Mouse (Mus musculus) limb, embryonic 11.5 days (tissue): ENCODE data around the gene Nnat. TPM values are rescaled to one million over a fixed set of nuclear protein-coding genes. Genes with fewer than 3 reads are reported as not detected.
A peak's percentile ranks its signal among the peaks of the same experiment; 100 is the strongest.

Experiments
- ATAC-seq: fragments of 200-750 bp; cut with Nextera tagmentation; 2 replicates; pipeline ENCODE4 v1.8.0; 2017; ENCODE audit warnings: low read depth; ENCODE audit not compliant: insufficient number of reproducible peaks, low FRiP score, low TSS enrichment
- DNase-seq: peaks from one replicate; pipeline ENCODE4 v3.0.0-alpha.2; 2015; ENCODE audit warnings: low spot score
- H3K27ac ChIP-seq: fragments of 300-500 bp; sonication (generic); replicated peaks from 2 replicates; pipeline ENCODE4 v1.5.1; 2014; ENCODE audit warnings: low read depth, mild to moderate bottlenecking, low read length
- H3K27me3 ChIP-seq: fragments of 300-500 bp; sonication (generic); 2 replicates; pipeline ENCODE4 v1.6.1; 2014; ENCODE audit warnings: mild to moderate bottlenecking, low read length, mixed read lengths; ENCODE audit not compliant: control insufficient read depth, insufficient read depth
- H3K36me3 ChIP-seq: fragments of 300-500 bp; sonication (generic); 2 replicates; pipeline ENCODE4 v1.6.1; 2014; ENCODE audit warnings: mild to moderate bottlenecking, low read length, moderate library complexity, mixed read lengths; ENCODE audit not compliant: control insufficient read depth, insufficient read depth
- H3K4me1 ChIP-seq: fragments of 300-500 bp; sonication (generic); 2 replicates; pipeline ENCODE4 v1.6.1; 2014; ENCODE audit warnings: low read length, mixed read lengths; ENCODE audit not compliant: control insufficient read depth, insufficient read depth
- H3K4me2 ChIP-seq: fragments of 300-500 bp; sonication (generic); 2 replicates; pipeline ENCODE4 v1.6.1; 2014; ENCODE audit warnings: low read depth, mild to moderate bottlenecking, moderate library complexity; ENCODE audit not compliant: severe bottlenecking
- H3K4me3 ChIP-seq: fragments of 300-500 bp; sonication (generic); 2 replicates; pipeline ENCODE4 v1.5.1; 2014; ENCODE audit warnings: low read depth, low read length
- H3K9ac ChIP-seq: fragments of 300-500 bp; sonication (generic); 2 replicates; pipeline ENCODE4 v1.6.1; 2014; ENCODE audit warnings: mild to moderate bottlenecking, low read length
- H3K9me3 ChIP-seq: fragments of 300-500 bp; sonication (generic); 2 replicates; pipeline ENCODE4 v1.6.1; 2016; ENCODE audit warnings: low read length; ENCODE audit not compliant: control insufficient read depth
- WGBS: fragments of 180-500 bp; shearing (Covaris S2); extraction: QIAGEN DNeasy Blood & Tissue Kit; methylation state at CpG from one replicate; pipeline ENCODE4 v1.1.7; 2014; 5-methylcytosine and 5-hydroxymethylcytosine counted together
- polyA plus RNA-seq: library from polyadenylated mRNA; unstranded; fragments of >200 nt; fragmentation: Nextera tagmentation; extraction: Ambion mirVana; gene quantifications from 2 replicates; pipeline ENCODE4 v1.2.1, GENCODE M21; 2014

Gene Nnat
- polyA plus RNA-seq = 1,283 and 1,480 TPM in 2 replicates

DNA sequence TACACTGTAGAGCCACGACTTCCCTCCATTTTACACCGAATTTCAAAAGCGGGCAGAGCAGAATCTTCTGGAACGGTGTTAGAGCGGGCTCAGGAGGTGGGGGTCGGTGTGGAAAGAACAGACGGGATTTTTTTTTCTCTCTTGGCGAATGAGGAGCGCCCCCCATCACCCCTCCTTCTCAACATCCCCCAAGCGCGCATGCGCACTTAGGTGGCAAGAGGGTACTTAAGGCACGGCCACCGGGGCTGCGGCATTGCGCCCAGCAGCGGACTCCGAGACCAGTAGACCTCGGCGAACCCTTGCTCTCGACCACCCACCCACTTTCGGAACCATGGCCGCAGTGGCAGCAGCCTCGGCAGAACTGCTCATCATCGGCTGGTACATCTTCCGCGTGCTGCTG is at the start of gene Nnat:
Gene Nnat (plus strand): TSS at position 221 of the 400 bp plus-strand sequence.
- Histone ChIP-seq H3K4me2 (peak within 1 kb of the TSS; percentile 69), H3K9me3 (peaks cover 14% of the 10 kb centered on the region; the same call in 1 of the 2 replicates), H3K9ac (peak within 1 kb of the TSS; percentile 82), H3K4me3 (peak within 1 kb of the TSS; percentile 58), H3K27ac (peak within 1 kb of the TSS; percentile 80), H3K27me3 (no peaks in the 10 kb centered on the region), H3K4me1 (peaks cover 32% of the 10 kb centered on the region), H3K36me3 (peaks cover 21% of the 10 kb centered on the region)
- 53% methylated on average over 27 of the region's 27 CpGs for WGBS
- ATAC-seq = peak; percentile 10; the same call in 1 of the 2 replicates
- DNase-seq = peak; percentile 91

DNA sequence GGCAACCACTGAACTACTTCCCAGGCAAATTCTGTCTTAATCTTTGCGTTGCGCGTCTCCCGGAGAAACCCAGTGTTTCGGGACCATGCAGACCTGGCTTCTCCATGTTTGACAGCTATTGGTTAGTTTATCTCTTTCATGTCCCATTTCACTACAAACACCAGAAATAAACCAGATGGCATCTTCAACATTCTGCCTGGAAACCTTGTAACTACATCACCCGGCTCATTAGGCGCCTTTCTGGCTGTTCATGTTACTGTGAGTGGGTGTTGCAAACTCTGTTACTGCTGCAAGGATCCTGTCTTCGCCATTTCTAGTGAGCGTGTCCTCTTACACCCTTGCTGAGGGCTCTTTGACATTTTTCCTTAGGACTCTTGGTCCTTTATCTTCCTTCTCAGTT is 47.0 kb upstream of the Nnat start:
- DNase-seq = peak; percentile 27

DNA sequence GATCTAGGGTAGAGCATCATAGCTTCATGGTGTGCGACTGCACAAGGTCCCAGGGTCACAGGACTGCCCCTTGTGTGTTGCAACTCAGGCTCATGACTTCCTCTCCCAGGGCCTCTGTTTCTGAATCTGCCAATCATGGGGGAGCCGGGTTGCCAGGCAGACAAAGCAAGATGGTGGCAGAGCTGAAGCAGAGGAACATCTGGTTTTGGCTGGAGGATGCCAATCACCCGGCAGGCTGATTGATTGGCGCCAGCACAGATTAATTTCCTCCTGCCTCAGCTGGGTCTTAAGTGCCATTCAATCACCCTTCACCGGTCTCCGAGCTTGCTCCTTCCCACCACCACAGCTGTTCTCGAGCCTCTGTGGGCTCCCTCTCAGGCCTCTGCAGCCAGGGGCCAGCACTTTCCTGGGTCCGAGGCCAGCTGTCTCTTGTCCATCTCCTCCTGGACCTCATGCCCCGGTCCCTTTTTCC is 46.1 kb upstream of the Nnat start:
- H3K27ac ChIP-seq = peak overlapping the region; percentile 74
- 16% methylated on average over 9 of the region's 9 CpGs for WGBS
- H3K4me1 ChIP-seq = peaks cover 26% of the 10 kb centered on the region
- no peaks in the 10 kb centered on the region for H3K36me3 ChIP-seq
- ATAC-seq (peak; percentile 67), DNase-seq (peak; percentile 71)
- H3K4me2 ChIP-seq = no peak overlapping the region
- peak overlapping the region; percentile 18 for H3K9ac ChIP-seq
- H3K9me3 ChIP-seq = no peaks in the 10 kb centered on the region
- no peaks in the 10 kb centered on the region for H3K27me3 ChIP-seq
- no peak overlapping the region for H3K4me3 ChIP-seq

More for the DNA sequence above, 47.0 kb upstream of the Nnat start:
- no peak overlapping the region for H3K9ac ChIP-seq
- H3K27me3 ChIP-seq = no peaks in the 10 kb centered on the region
- H3K9me3 ChIP-seq = no peaks in the 10 kb centered on the region
- H3K27ac ChIP-seq = peak overlapping the region; percentile 74; the same call in 1 of the 2 replicates
- 86% methylated on average over 9 of the region's 9 CpGs for WGBS
- H3K4me1 ChIP-seq = peaks cover 23% of the 10 kb centered on the region
- no peaks in the 10 kb centered on the region for H3K36me3 ChIP-seq
- ATAC-seq = no peak
- no peak overlapping the region for H3K4me3 ChIP-seq
- H3K4me2 ChIP-seq = no peak overlapping the region

DNA sequence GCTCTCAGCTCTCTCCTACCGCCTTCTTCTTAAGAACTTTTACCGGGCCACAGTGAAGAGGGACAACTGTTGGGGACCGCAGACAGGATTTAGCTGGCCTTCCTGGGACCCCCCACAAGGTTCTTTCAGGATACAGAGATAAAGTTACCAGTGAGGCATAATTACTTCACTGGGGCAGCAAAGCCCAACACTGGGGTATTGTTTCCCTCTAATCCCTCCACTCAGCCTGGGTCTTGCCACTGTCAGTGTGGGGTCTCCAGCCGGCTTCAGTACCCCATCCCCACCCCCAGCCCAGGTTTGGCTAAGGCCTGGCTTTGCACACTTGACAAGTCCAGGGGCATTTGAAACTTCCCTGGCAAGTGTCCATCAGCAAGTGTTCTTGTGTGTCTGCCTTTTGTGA is 45.5 kb upstream of the Nnat start:
- peak; percentile 36 for DNase-seq
- no peaks in the 10 kb centered on the region for H3K27me3 ChIP-seq
- H3K4me2 ChIP-seq = no peak overlapping the region
- peak overlapping the region; percentile 74 for H3K27ac ChIP-seq
- no peaks in the 10 kb centered on the region for H3K36me3 ChIP-seq
- peak; percentile 67; the same call in 1 of the 2 replicates for ATAC-seq
- no peak overlapping the region; the same call in 1 of the 2 replicates for H3K9ac ChIP-seq
- no peak overlapping the region for H3K4me3 ChIP-seq
- H3K9me3 ChIP-seq = no peaks in the 10 kb centered on the region
- peaks cover 27% of the 10 kb centered on the region for H3K4me1 ChIP-seq
- WGBS = 13% methylated on average over 4 of the region's 4 CpGs

- Histone ChIP-seq H3K27ac (no peak overlapping the region), H3K4me2 (no peak overlapping the region), H3K36me3 (no peaks in the 10 kb centered on the region), H3K9ac (no peak overlapping the region), H3K4me1 (peaks cover 36% of the 10 kb centered on the region), H3K27me3 (no peaks in the 10 kb centered on the region), H3K9me3 (no peaks in the 10 kb centered on the region), H3K4me3 (no peak overlapping the region)
- 77% methylated on average over 6 of the region's 6 CpGs for WGBS
- DNase-seq (no peak), ATAC-seq (no peak)
These were observed 42.4 kb upstream of the Nnat start for GRCm38 (mm10) chr2:157517526-157517925.

DNA sequence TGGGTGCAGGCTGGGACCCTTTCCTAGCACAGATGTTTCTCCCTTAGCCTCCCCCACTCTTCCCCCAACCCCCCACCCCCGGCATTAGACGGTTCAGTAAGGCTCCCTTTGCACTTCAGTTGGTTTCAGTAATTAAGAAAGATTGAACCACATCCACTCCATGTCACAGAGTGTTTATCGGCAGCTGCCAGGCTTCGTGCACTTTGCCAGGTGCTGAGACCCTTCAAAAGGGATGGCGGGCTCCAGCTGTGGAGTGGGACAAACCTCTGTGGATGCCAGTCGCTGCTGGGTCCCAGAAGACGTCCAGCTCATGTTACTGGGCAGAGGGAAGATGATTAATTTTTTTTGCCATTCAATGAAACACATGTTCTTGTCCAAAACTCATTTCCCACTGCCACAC is 41.4 kb upstream of the Nnat start:
- Histone ChIP-seq H3K36me3 (no peaks in the 10 kb centered on the region), H3K9me3 (no peaks in the 10 kb centered on the region), H3K9ac (no peak overlapping the region), H3K4me1 (peaks cover 31% of the 10 kb centered on the region), H3K4me3 (no peak overlapping the region), H3K27me3 (no peaks in the 10 kb centered on the region), H3K27ac (no peak overlapping the region), H3K4me2 (no peak overlapping the region)
- no peak for DNase-seq
- no peak for ATAC-seq
- WGBS = 38% methylated on average over 7 of the region's 7 CpGs

GRCm38 (mm10) chr2:157519452-157519851 is 40.4 kb upstream of the Nnat start:
- DNase-seq = no peak
- no peak overlapping the region for H3K4me3 ChIP-seq
- no peak for ATAC-seq
- H3K9ac ChIP-seq = no peak overlapping the region
- no peak overlapping the region for H3K27ac ChIP-seq
- H3K27me3 ChIP-seq = no peaks in the 10 kb centered on the region
- no peak overlapping the region for H3K4me2 ChIP-seq
- H3K9me3 ChIP-seq = no peaks in the 10 kb centered on the region
- peaks cover 21% of the 10 kb centered on the region for H3K4me1 ChIP-seq
- WGBS = 67% methylated on average over 6 of the region's 6 CpGs
- H3K36me3 ChIP-seq = no peaks in the 10 kb centered on the region

GRCm38 (mm10) chr2:157520496-157520895 is 39.4 kb upstream of the Nnat start:
- H3K27ac ChIP-seq = no peak overlapping the region
- no peak overlapping the region for H3K4me2 ChIP-seq
- WGBS = 39% methylated on average over 5 of the region's 5 CpGs
- no peaks in the 10 kb centered on the region for H3K9me3 ChIP-seq
- no peaks in the 10 kb centered on the region for H3K36me3 ChIP-seq
- H3K4me3 ChIP-seq = no peak overlapping the region
- peaks cover 18% of the 10 kb centered on the region; the same call in 1 of the 2 replicates for H3K4me1 ChIP-seq
- H3K27me3 ChIP-seq = no peaks in the 10 kb centered on the region
- no peak for ATAC-seq
- H3K9ac ChIP-seq = no peak overlapping the region
- no peak for DNase-seq

DNA sequence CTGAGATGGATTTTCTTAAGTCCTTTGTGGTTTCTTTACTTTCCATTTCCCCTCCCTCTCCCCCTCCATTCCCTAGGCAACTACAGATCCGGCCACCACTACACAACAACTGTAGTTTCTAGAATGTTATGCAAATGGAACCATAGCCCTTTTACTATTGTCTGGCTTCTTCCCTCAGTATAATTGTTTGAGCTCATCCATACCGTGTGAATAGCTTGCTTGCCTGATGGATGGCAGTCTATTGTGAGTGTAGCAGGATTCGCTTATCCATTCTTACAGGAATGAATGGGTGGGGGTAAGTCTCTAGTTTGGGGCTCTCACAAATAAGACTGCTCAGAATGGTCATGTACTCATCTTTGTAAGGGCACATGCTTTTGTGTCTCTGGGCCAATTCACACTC is 37.3 kb upstream of the Nnat start:
- peaks cover 23% of the 10 kb centered on the region for H3K4me1 ChIP-seq
- H3K9me3 ChIP-seq = no peaks in the 10 kb centered on the region
- no peak overlapping the region for H3K4me2 ChIP-seq
- H3K4me3 ChIP-seq = no peak overlapping the region
- no peaks in the 10 kb centered on the region for H3K36me3 ChIP-seq
- ATAC-seq (no peak), DNase-seq (no peak)
- no peaks in the 10 kb centered on the region for H3K27me3 ChIP-seq
- H3K9ac ChIP-seq = no peak overlapping the region
- 80% methylated on average over 3 of the region's 3 CpGs for WGBS
- H3K27ac ChIP-seq = no peak overlapping the region
